Mouse (Mus musculus) kidney, adult 2 months (tissue): ENCODE data around the gene Olfr872. TPM values are rescaled to one million over a fixed set of nuclear protein-coding genes. Genes with fewer than 3 reads are reported as not detected.
"Not testable (repeated sequence)": the region's sequence is repeated elsewhere in the genome, so short reads cannot be mapped to it uniquely, and the experiment has no call there.

ENCODE experiments used
- DNase-seq: peaks from one replicate; pipeline ENCODE4 v3.0.0; 2021
- H3K27ac ChIP-seq: fragments of 200-500 bp; 2 replicates; pipeline ENCODE4 v1.5.1; 2012; ENCODE audit warnings: low read depth, low read length, control low read depth, inconsistent platforms; ENCODE audit not compliant: insufficient read depth
- H3K27me3 ChIP-seq: fragments of 200-500 bp; replicated peaks from 2 replicates; pipeline ENCODE4 v1.6.1; 2012; ENCODE audit warnings: mild to moderate bottlenecking, moderate library complexity, low read length, inconsistent platforms; ENCODE audit not compliant: control insufficient read depth, insufficient read depth
- H3K36me3 ChIP-seq: fragments of 200-500 bp; 2 replicates; pipeline ENCODE4 v1.6.1; 2012; ENCODE audit warnings: mild to moderate bottlenecking, moderate library complexity, low read length, inconsistent platforms; ENCODE audit not compliant: control insufficient read depth, insufficient read depth
- H3K4me1 ChIP-seq: fragments of 200-500 bp; 2 replicates; pipeline ENCODE4 v1.6.1; 2011; ENCODE audit warnings: low read length; ENCODE audit not compliant: control insufficient read depth, insufficient read depth
- H3K4me3 ChIP-seq: fragments of 200-500 bp; 2 replicates; pipeline ENCODE4 v1.5.1; 2011; ENCODE audit warnings: mild to moderate bottlenecking, low read depth, low read length, control low read depth; ENCODE audit not compliant: insufficient read depth
- CTCF ChIP-seq: fragments of 200-500 bp; conservative IDR thresholded peaks from 2 replicates; pipeline ENCODE4 v1.5.1; 2011; ENCODE audit warnings: low read depth, mild to moderate bottlenecking, control low read depth, low read length, moderate library complexity, mixed read lengths; ENCODE audit not compliant: insufficient read depth, insufficient read length
- POLR2A ChIP-seq: fragments of 200-500 bp; IDR thresholded peaks from one replicate; pipeline ENCODE4 v1.6.1; 2011; ENCODE audit warnings: low read depth, low read length, control low read depth
- WGBS: fragments of 180-500 bp; shearing (Covaris S2); methylation state at CpG from one replicate; pipeline ENCODE4 v1.1.7; 2018; 5-methylcytosine and 5-hydroxymethylcytosine counted together
- polyA plus RNA-seq: library from polyadenylated mRNA; depleted of rRNA; stranded (reverse); fragments of >200 nt; gene quantifications from 2 replicates; pipeline ENCODE4 v1.2.3, GENCODE M21; 2012; rRNA removed

Gene Olfr872
- polyA plus RNA-seq, 1 experiment, result not detected

- Histone ChIP-seq H3K27ac (no peak within 1 kb of the TSS), H3K4me1 (no peaks in the 10 kb centered on the region), H3K4me3 (no peak within 1 kb of the TSS), H3K36me3 (no peaks in the 10 kb centered on the region), H3K27me3 (no peaks in the 10 kb centered on the region)
- 83% methylated on average over 1 of the region's 1 CpGs for WGBS
- DNase-seq, result no peak
- TF ChIP-seq POLR2A (no peak), CTCF (no peak)
Measured at GRCm38 (mm10) chr9:20282051-20282450, 45.1 kb downstream of the Olfr872 start, which contains the start of gene Olfr39. Gene Olfr39, plus strand, starts transcription at chr9:20282351.

GRCm38 (mm10) chr9:20295562-20295961 lies 58.6 kb downstream of the Olfr872 start:
- H3K4me1 ChIP-seq, H3K27me3 ChIP-seq, H3K4me3 ChIP-seq, H3K27ac ChIP-seq, DNase-seq, H3K36me3 ChIP-seq: not testable (repeated sequence)
- WGBS, result 79% methylated on average over 5 of the region's 5 CpGs

- H3K27me3 ChIP-seq, result no peaks in the 10 kb centered on the region
- 89% methylated on average over 1 of the region's 1 CpGs for WGBS
- no peak within 1 kb of the TSS for H3K27ac ChIP-seq
- no peak within 1 kb of the TSS for H3K4me3 ChIP-seq
- H3K4me1 ChIP-seq, result no peaks in the 10 kb centered on the region
- TF ChIP-seq CTCF (no peak), POLR2A (no peak)
- no peak for DNase-seq
- H3K36me3 ChIP-seq, result no peaks in the 10 kb centered on the region
Measured at GRCm38 (mm10) chr9:20298232-20298631, 61.3 kb downstream of the Olfr872 start, which contains the start of gene Olfr873. Gene Olfr873, plus strand, starts transcription at chr9:20298532.

Other genes starting within 250 kb of the Olfr872 start
- gene Olfr866, start 209.1 kb upstream of the Olfr872 start, polyA plus RNA-seq, result not detected in 2 replicates
- gene Olfr867, start 179.6 kb upstream of the Olfr872 start, polyA plus RNA-seq, result not detected in 2 replicates
- gene Olfr868, start 138.5 kb upstream of the Olfr872 start, polyA plus RNA-seq, result not detected in 2 replicates
- gene Olfr869, start 108.1 kb upstream of the Olfr872 start, polyA plus RNA-seq, result not detected in 2 replicates
- gene Olfr870, start 63.1 kb upstream of the Olfr872 start, polyA plus RNA-seq, result not detected in 2 replicates
- gene Olfr871, start 24.9 kb upstream of the Olfr872 start, polyA plus RNA-seq, result not detected in 2 replicates
- not detected in 2 replicates for gene Olfr39, start 45.2 kb downstream of the Olfr872 start, polyA plus RNA-seq
- not detected in 2 replicates for gene Olfr873, start 61.4 kb downstream of the Olfr872 start, polyA plus RNA-seq
- 0.06 TPM in 1 of 2 replicates, not detected in the other for gene Olfr18, start 99.0 kb downstream of the Olfr872 start, polyA plus RNA-seq
- 7.1 and 11.0 TPM in 2 replicates for gene Zfp560, start 148.1 kb downstream of the Olfr872 start, polyA plus RNA-seq
- gene Zfp26, start 223.0 kb downstream of the Olfr872 start, polyA plus RNA-seq, result 1.5 and 2.2 TPM in 2 replicates